ENCODE assay signal across 19 mouse cellular contexts in genomic region chr11:19960541-19960940, GRCm38 (mm10). TPM values are rescaled to one million over a fixed set of nuclear protein-coding genes. Genes with fewer than 3 reads are reported as not detected.
A peak's percentile ranks its signal among the peaks of the same experiment; 100 is the strongest.
DNase-seq lines count a peak whose midpoint lies in the region; ATAC-seq and TF ChIP-seq lines count a peak whose summit lies in the region.
"Had no signal": no experiment of that assay in that cellular context is flagged by ENCODE, and none has a peak within 500 bp of the region (broad histone marks: within the 10 kb centered on the region; RNA-seq: fewer than 3 reads in every experiment).

No protein-coding gene starts in this region.

- 96% methylated on average over 3 of the region's 3 CpGs for WGBS in embryonic facial prominence, embryonic 12.5 days
- WGBS in stomach, embryonic 16.5 days, result 74% methylated on average over 3 of the region's 3 CpGs

- TF ChIP-seq CTCF in layer of hippocampus, adult 2 months (conservative IDR thresholded peaks at IDR 0.05), result no peak

- no peak overlapping the region for H3K4me3 ChIP-seq in layer of hippocampus, adult 2 months
- H3K4me3 ChIP-seq in embryonic facial prominence, embryonic 12.5 days, result no peak overlapping the region
- no peak overlapping the region for H3K4me3 ChIP-seq in stomach, embryonic 16.5 days (replicated peaks; ENCODE audit: low read length)
- H3K4me3 ChIP-seq: gastrocnemius, adult 2 months; heart, embryonic 10.5 days; hindbrain, embryonic 15.5 days; liver, embryonic 13.5 days; megakaryocyte, embryonic 14.5 days; neural tube, embryonic 12.5 days had no signal

- no peaks in the 10 kb centered on the region for H3K9me3 ChIP-seq in embryonic facial prominence, embryonic 12.5 days
- H3K9me3 ChIP-seq in stomach, embryonic 16.5 days (replicated peaks; ENCODE audit: control insufficient read depth, low read length), result no peaks in the 10 kb centered on the region
- H3K9me3 ChIP-seq: heart, embryonic 10.5 days; hindbrain, embryonic 15.5 days; liver, embryonic 13.5 days; megakaryocyte, embryonic 14.5 days; neural tube, embryonic 12.5 days had no signal

- H3K4me1 ChIP-seq in embryonic facial prominence, embryonic 12.5 days, result peaks cover 28% of the 10 kb centered on the region
- peaks cover 59% of the 10 kb centered on the region for H3K4me1 ChIP-seq in stomach, embryonic 16.5 days (ENCODE audit: control insufficient read depth, insufficient read depth, low read length)

- H3K4me2 ChIP-seq in embryonic facial prominence, embryonic 12.5 days (replicated peaks), result no peak overlapping the region
- no peak overlapping the region for H3K4me2 ChIP-seq in stomach, embryonic 16.5 days (ENCODE audit: low read depth, low read length)
- H3K4me2 ChIP-seq: hindbrain, embryonic 15.5 days; liver, embryonic 13.5 days; neural tube, embryonic 12.5 days had no signal

- H3K27ac ChIP-seq in layer of hippocampus, adult 2 months, result peak overlapping the region; percentile 59
- H3K27ac ChIP-seq in embryonic facial prominence, embryonic 12.5 days, result peak overlapping the region; percentile 1; the same call in 1 of the 2 replicates
- peak overlapping the region; percentile 75 for H3K27ac ChIP-seq in stomach, embryonic 16.5 days (ENCODE audit: low read length)
- H3K27ac ChIP-seq: heart, embryonic 10.5 days; hindbrain, embryonic 15.5 days; liver, embryonic 13.5 days; neural tube, embryonic 12.5 days had no signal

- no peaks in the 10 kb centered on the region for H3K36me3 ChIP-seq in embryonic facial prominence, embryonic 12.5 days
- no peaks in the 10 kb centered on the region for H3K36me3 ChIP-seq in stomach, embryonic 16.5 days (ENCODE audit: control insufficient read depth, insufficient read depth, low read length)
- H3K36me3 ChIP-seq: hindbrain, embryonic 15.5 days; liver, embryonic 13.5 days; neural tube, embryonic 12.5 days had no signal

- H3K9ac ChIP-seq in embryonic facial prominence, embryonic 12.5 days, result no peak overlapping the region
- no peak overlapping the region for H3K9ac ChIP-seq in stomach, embryonic 16.5 days (ENCODE audit: low read length)
- H3K9ac ChIP-seq: forebrain, postnatal 0 days; hindbrain, embryonic 15.5 days; liver, embryonic 13.5 days; neural tube, embryonic 12.5 days had no signal

- DNase-seq in layer of hippocampus, adult 2 months (ENCODE audit: low spot score in 2 of 2), result no peak
- DNase-seq in layer of hippocampus, postnatal 10 days (ENCODE audit: low spot score in 2 of 2), result no peak
- DNase-seq in cerebellum, postnatal 10 days, result peak; percentile 59 to 71
- no peak for DNase-seq in neural tube, embryonic 10.5 days (ENCODE audit: extremely low spot score, low spot score)
- no peak for DNase-seq in retina, postnatal 1 day
- DNase-seq: embryo, embryonic 11 days; forebrain, postnatal 0 days; gastrocnemius, adult 2 months; kidney, adult 2 months; kidney, postnatal 10 days; liver, embryonic 13.5 days; lung, adult 2 months; midbrain, embryonic 14.5 days had no signal

- ATAC-seq in embryonic facial prominence, embryonic 12.5 days (ENCODE audit: insufficient number of reproducible peaks, insufficient read depth, low FRiP score, low TSS enrichment), result no peak
- no peak for ATAC-seq in stomach, embryonic 16.5 days (ENCODE audit: insufficient read depth, low FRiP score)
- ATAC-seq: forebrain, postnatal 0 days had no signal

- H3K27me3 ChIP-seq in embryonic facial prominence, embryonic 12.5 days, result no peaks in the 10 kb centered on the region
- H3K27me3 ChIP-seq in stomach, embryonic 16.5 days (ENCODE audit: control insufficient read depth, insufficient read depth, low read length), result no peaks in the 10 kb centered on the region
- H3K27me3 ChIP-seq: hindbrain, embryonic 15.5 days; liver, embryonic 13.5 days; megakaryocyte, embryonic 14.5 days; neural tube, embryonic 12.5 days had no signal

RNA-seq across cellular contexts. Expression of gene Spred2, which starts 36.4 kb away (rescaled TPM):
- total RNA-seq in layer of hippocampus, adult 2 months (2021), result 10 to 100 TPM; 88.2 to 89.4 TPM
- 10 to 100 TPM; 79.2 to 82.6 TPM for total RNA-seq in layer of hippocampus, postnatal 10 days (2021)
- 7.9 and 10.0 TPM in 2 replicates for polyA plus RNA-seq in embryonic facial prominence, embryonic 12.5 days (2016; fragmentation: Nextera tagmentation; extraction: Ambion mirVana)
- polyA plus RNA-seq in stomach, embryonic 16.5 days (2015; fragmentation: Nextera tagmentation; extraction: Ambion mirVana), result 5.0 TPM in 2 replicates

Comparison
In these comparisons a context has a peak if more than half of its experiments do, and no peak if none do; other contexts are left out.
1. DNase-seq: peak in cerebellum, postnatal 10 days (2 of 2); none in layer of hippocampus, adult 2 months (0 of 2), layer of hippocampus, postnatal 10 days (0 of 2), neural tube, embryonic 10.5 days (single experiment) and retina, postnatal 1 day (single experiment).
2. H3K27ac ChIP-seq: peak in every context shown above with its lines; median percentile 75 in stomach, embryonic 16.5 days; 59 in layer of hippocampus, adult 2 months; 1 in embryonic facial prominence, embryonic 12.5 days.